Mouse (Mus musculus) Patski (cell line): ENCODE results near the gene Svs5. TPM values are rescaled to one million over a fixed set of nuclear protein-coding genes. Genes with fewer than 3 reads are reported as not detected.
A peak's percentile ranks its signal among the peaks of the same experiment; 100 is the strongest.

ENCODE experiments used
- ATAC-seq: fragments of 100-300 bp; one replicate; pipeline ENCODE4 v1.8.0; 2021
- CTCF ChIA-PET: fragments of 350-600 bp; sonication (Branson Sonifier 250); formaldehyde crosslinking; loops from one replicate; lab custom pipeline; 2022; ENCODE audit warnings: inconsistent platforms; lab: Charles Lee
- POLR2A ChIA-PET: fragments of 350-600 bp; sonication (Branson Sonifier 250); formaldehyde crosslinking; loops from one replicate; lab custom pipeline; 2022; ENCODE audit warnings: antibody characterized with exemption, inconsistent platforms; lab: Charles Lee
- DNase-seq: peaks from one replicate; pipeline ENCODE4 v3.0.0-alpha.2; 2011; ENCODE audit warnings: low read depth, low spot score
- H3K27me3 ChIP-seq: fragments of 371-371 bp; one replicate; pipeline ENCODE4 v1.5.1; 2021
- CTCF ChIP-seq: fragments of 100-300 bp; IDR thresholded peaks from one replicate; pipeline ENCODE4 v1.5.1; 2021
- in situ Hi-C: fragments of 300-500 bp; cut with MboI; formaldehyde crosslinking; loops from 3 replicates; pipeline ENCODE4 v1.11.1; 2018; ENCODE audit warnings: low pct_unique_long_range_greater_than_20kb, mixed read lengths
- polyA plus RNA-seq: library from polyadenylated mRNA; unstranded; gene quantifications from one replicate; pipeline ENCODE4 v1.2.3, GENCODE M21; 2021

Svs5 gene
- polyA plus RNA-seq, 1 experiment from 2014 or later: not detected

GRCm38 (mm10) chr2:164377478-164378426 lies 45.2 kb downstream of the Svs5 start:
- no peak for DNase-seq
- no peak for ATAC-seq
- CTCF ChIA-PET: interaction anchor here (1.5 kb wide), 1 partner anchor 12 kb away, joined by 3 read pairs; no protein-coding TSS in a partner anchor

GRCm38 (mm10) chr2:164381726-164382125 lies 49.2 kb downstream of the Svs5 start:
- ChIA-PET POLR2A (interaction anchor here (0.6 kb wide), 1 partner anchor 280 kb away, joined by 3 read pairs; no protein-coding TSS in a partner anchor), CTCF (no interaction called here)
- ATAC-seq (no peak), DNase-seq (no peak)
- H3K27me3 ChIP-seq: no peaks in the 10 kb centered on the region
- peak; percentile 40 for TF ChIP-seq CTCF
- in situ Hi-C loops: loop anchor here (10.0 kb wide), 2 partner anchors 247 to 277 kb away; no protein-coding TSS in a partner anchor

More at GRCm38 (mm10) chr2:164377478-164378426, 45.2 kb downstream of the Svs5 start:
- in situ Hi-C loops: no loop called here
- POLR2A ChIA-PET: no interaction called here
- no peaks in the 10 kb centered on the region for H3K27me3 ChIP-seq
- TF ChIP-seq CTCF: no peak

GRCm38 (mm10) chr2:164382971-164383370 lies 50.4 kb downstream of the Svs5 start:
- ChIA-PET POLR2A (interaction anchor here (1.1 kb wide), 1 partner anchor 17 kb away, joined by 3 read pairs; no protein-coding TSS in a partner anchor), CTCF (interaction anchor here (1.3 to 1.8 kb wide), 2 partner anchors 18 to 26 kb away, joined by 3 to 4 read pairs; no protein-coding TSS in a partner anchor)
- ATAC-seq: no peak
- in situ Hi-C loops: loop anchor here (10.0 kb wide), 2 partner anchors 248 to 278 kb away; no protein-coding TSS in a partner anchor
- DNase-seq: peak; percentile 51
- TF ChIP-seq CTCF: no peak
- no peaks in the 10 kb centered on the region for H3K27me3 ChIP-seq

Other genes starting within 250 kb of the Svs5 start
- not detected for gene Kcns1, start 161.6 kb upstream of the Svs5 start, polyA plus RNA-seq
- gene Wfdc5, start 150.0 kb upstream of the Svs5 start, polyA plus RNA-seq: 0.05 TPM
- not detected for gene Wfdc12, start 142.1 kb upstream of the Svs5 start, polyA plus RNA-seq
- gene Wfdc15a, start 132.6 kb upstream of the Svs5 start, polyA plus RNA-seq: not detected
- gene Wfdc15b, start 111.1 kb upstream of the Svs5 start, polyA plus RNA-seq: not detected
- gene Svs2, start 94.3 kb upstream of the Svs5 start, polyA plus RNA-seq: not detected
- not detected for gene Svs3b, start 76.1 kb upstream of the Svs5 start, polyA plus RNA-seq
- not detected for gene Svs4, start 54.3 kb upstream of the Svs5 start, polyA plus RNA-seq
- not detected for gene Svs3a, start 43.5 kb upstream of the Svs5 start, polyA plus RNA-seq
- gene Svs6, start 16.0 kb upstream of the Svs5 start, polyA plus RNA-seq: not detected
- 149 TPM for gene Slpi, start 56.4 kb downstream of the Svs5 start, polyA plus RNA-seq
- 0.06 TPM for gene Rbpjl, start 70.4 kb downstream of the Svs5 start, polyA plus RNA-seq
- 0.10 TPM for gene Matn4, start 72.4 kb downstream of the Svs5 start, polyA plus RNA-seq
- gene Sdc4, start 111.1 kb downstream of the Svs5 start, polyA plus RNA-seq: 672 TPM
- 55.1 TPM for gene Sys1, start 124.2 kb downstream of the Svs5 start, polyA plus RNA-seq
- 18.5 TPM for gene Gm20458, start 128.2 kb downstream of the Svs5 start, polyA plus RNA-seq
- 0.39 TPM for gene Trp53tg5, start 141.0 kb downstream of the Svs5 start, polyA plus RNA-seq
- 48.8 TPM for gene Dbndd2, start 153.4 kb downstream of the Svs5 start, polyA plus RNA-seq
- gene Pigt, start 164.8 kb downstream of the Svs5 start, polyA plus RNA-seq: 136 TPM
- gene Wfdc2, start 229.7 kb downstream of the Svs5 start, polyA plus RNA-seq: 0.15 TPM
- not detected for gene Spint3, start 240.7 kb downstream of the Svs5 start, polyA plus RNA-seq